Mouse (Mus musculus): ENCODE measurements at regions not wholly inside any gene's neighbourhood (a gene's known extent, or its start where the extent isn't known, plus 50 kb on each side); places are given as distances from the start of the nearest gene placed in this dataset.

GRCm38 (mm10) chr9:6741478-6741877 is 442.8 kb downstream of the Dync2h1 start:
- TF ChIP-seq JUND (IDR thresholded peaks at IDR 0.05; ENCODE audit: low read depth, low read length) (no peak), GABPA (IDR thresholded peaks at IDR 0.05; ENCODE audit: low read depth, low read length) (no peak), CTCF (IDR thresholded peaks at IDR 0.05 in 2 of 3, conservative IDR thresholded peaks at IDR 0.05 in 1 of 3; ENCODE audit: control insufficient read depth in 1 of 3, insufficient read depth in 1 of 3, low read depth in 2 of 3, low read length in 3 of 3, poor library complexity in 1 of 3, severe bottlenecking in 1 of 3) (no peak), BHLHE40 (IDR thresholded peaks at IDR 0.05; ENCODE audit: borderline replicate concordance, low read depth, low read length) (no peak), HCFC1 (IDR thresholded peaks at IDR 0.05; ENCODE audit: low read depth, low read length) (no peak), POLR2A (IDR thresholded peaks at IDR 0.05; ENCODE audit: control insufficient read depth in 1 of 2, insufficient read depth in 1 of 2, low read depth in 1 of 2, low read length in 2 of 2, poor library complexity in 1 of 2) (no peak), ZC3H11A (IDR thresholded peaks at IDR 0.05; ENCODE audit: low read depth, low read length) (no peak), E2F4 (IDR thresholded peaks at IDR 0.05; ENCODE audit: borderline replicate concordance, low read depth, low read length) (no peak)
